Mouse (Mus musculus): Measurements from ENCODE around the gene Tmem8b. TPM values are rescaled to one million over a fixed set of nuclear protein-coding genes. Genes with fewer than 3 reads are reported as not detected.

The Tmem8b gene
- total RNA-seq, 4 experiments from 2014 or later: 56.5 to 59.6 (median 57.4) TPM

Small RNA genes lying within 50 kb of the gene (microRNA-seq; reads per million reads assigned to microRNA genes)
- 0 reads per million in 2 experiments for gene Gm25262

Other genes with a start within 250 kb of the Tmem8b start
- gene Fam166b, start 239.8 kb upstream of the Tmem8b start, total RNA-seq (2022): 1 to 10 TPM; 1.3 to 1.9 (median 1.4) TPM
- 10 to 100 TPM; 91.7 to 98.0 (median 95.6) TPM for gene Tesk1, start 227.0 kb upstream of the Tmem8b start, total RNA-seq (2022)
- 1 to 10 TPM in 3 of 4 experiments, under 1 TPM in 1; 0.38 to 2.9 (median 1.6) TPM for gene Cd72, start 214.3 kb upstream of the Tmem8b start, total RNA-seq (2022)
- under 1 TPM in 1 of 4 experiments, not detected in 3; 0.46 TPM for gene Sit1, start 185.2 kb upstream of the Tmem8b start, total RNA-seq (2022)
- gene Ccdc107, start 176.1 kb upstream of the Tmem8b start, total RNA-seq (2022): 10 to 100 TPM; 26.5 to 37.8 (median 30.1) TPM
- 1 to 10 TPM; 1.2 to 2.2 (median 1.6) TPM for gene Arhgef39, start 169.3 kb upstream of the Tmem8b start, total RNA-seq (2022)
- gene Car9, start 162.0 kb upstream of the Tmem8b start, total RNA-seq (2022): 1 to 10 TPM; 2.1 to 5.1 (median 2.8) TPM
- 10 to 100 TPM; 11.7 to 14.4 (median 13.8) TPM for gene Tpm2, start 145.2 kb upstream of the Tmem8b start, total RNA-seq (2022)
- gene Creb3, start 106.6 kb upstream of the Tmem8b start, total RNA-seq (2022): 10 to 100 TPM; 68.2 to 77.9 (median 73.6) TPM
- 10 to 100 TPM; 38.8 to 55.7 (median 46.1) TPM for gene Tln1, start 106.3 kb upstream of the Tmem8b start, total RNA-seq (2022)
- 10 to 100 TPM; 47.0 to 60.5 (median 49.8) TPM for gene Rgp1, start 90.3 kb upstream of the Tmem8b start, total RNA-seq (2022)
- 10 to 100 TPM; 62.1 to 69.7 (median 65.6) TPM for gene Gba2, start 90.1 kb upstream of the Tmem8b start, total RNA-seq (2022)
- gene Msmp, start 84.5 kb upstream of the Tmem8b start, total RNA-seq (2022): 1 to 10 TPM in 1 of 4 experiments, not detected in 3; 1.1 TPM
- 10 to 100 TPM; 42.5 to 60.2 (median 56.9) TPM for gene Npr2, start 37.0 kb upstream of the Tmem8b start, total RNA-seq (2022)
- gene Spag8, start 15.4 kb upstream of the Tmem8b start, total RNA-seq (2022): 1 to 10 TPM; 1.3 to 1.6 (median 1.5) TPM
- 10 to 100 TPM; 29.6 to 46.8 (median 41.6) TPM for gene Hint2, start 12.5 kb upstream of the Tmem8b start, total RNA-seq (2022)
- gene Fam221b, start 174 bp downstream of the Tmem8b start, total RNA-seq (2022): 1 to 10 TPM; 1.2 to 2.0 (median 1.6) TPM
- not detected for gene Olfr70, start 31.8 kb downstream of the Tmem8b start, total RNA-seq (2022)
- not detected for gene Olfr71, start 41.3 kb downstream of the Tmem8b start, total RNA-seq (2022)
- gene Hrct1, start 58.2 kb downstream of the Tmem8b start, total RNA-seq (2022): under 1 TPM; 0.60 to 0.91 (median 0.75) TPM
- under 1 TPM; 0.39 to 0.91 (median 0.81) TPM for gene Spaar, start 61.1 kb downstream of the Tmem8b start, total RNA-seq (2022)
- gene Olfr159, start 102.0 kb downstream of the Tmem8b start, total RNA-seq (2022): under 1 TPM in 1 of 4 experiments, not detected in 3; 0.42 TPM
- not detected for gene Olfr156, start 154.9 kb downstream of the Tmem8b start, total RNA-seq (2022)
- gene Olfr157, start 171.2 kb downstream of the Tmem8b start, total RNA-seq (2022): not detected
- not detected for gene Olfr155, start 182.6 kb downstream of the Tmem8b start, total RNA-seq (2022)
- gene Reck, start 206.6 kb downstream of the Tmem8b start, total RNA-seq (2022): 1 to 10 TPM; 8.1 to 8.8 (median 8.3) TPM